Mouse (Mus musculus) lung, embryonic 16.5 days (tissue): Measurements from ENCODE around the gene Hexa. TPM values are rescaled to one million over a fixed set of nuclear protein-coding genes. Genes with fewer than 3 reads are reported as not detected.

Source experiments
- ATAC-seq: fragments of 200-750 bp; cut with Nextera tagmentation; 2 replicates; pipeline ENCODE4 v1.8.0; 2017; ENCODE audit warnings: low read depth, mild to moderate bottlenecking, moderate library complexity
- H3K27ac ChIP-seq: fragments of 300-500 bp; sonication (generic); 2 replicates; pipeline ENCODE4 v1.5.1; 2014; ENCODE audit warnings: mild to moderate bottlenecking, control low read depth, low read length
- H3K27me3 ChIP-seq: fragments of 300-500 bp; sonication (generic); 2 replicates; pipeline ENCODE4 v1.6.1; 2014; ENCODE audit warnings: low read depth, low read length, mixed read lengths; ENCODE audit not compliant: control insufficient read depth, insufficient read depth
- H3K36me3 ChIP-seq: fragments of 300-500 bp; sonication (generic); 2 replicates; pipeline ENCODE4 v1.6.1; 2014; ENCODE audit warnings: low read length; ENCODE audit not compliant: control insufficient read depth, insufficient read depth
- H3K4me1 ChIP-seq: fragments of 300-500 bp; sonication (generic); replicated peaks from 2 replicates; pipeline ENCODE4 v1.6.1; 2014; ENCODE audit warnings: low read length, mixed read lengths; ENCODE audit not compliant: control insufficient read depth, insufficient read depth
- H3K4me2 ChIP-seq: fragments of 300-500 bp; sonication (generic); 2 replicates; pipeline ENCODE4 v1.6.1; 2014; ENCODE audit warnings: low read depth, low read length, control low read depth
- H3K4me3 ChIP-seq: fragments of 300-500 bp; sonication (generic); 2 replicates; pipeline ENCODE4 v1.5.1; 2014; ENCODE audit warnings: mild to moderate bottlenecking, low read length, control low read depth
- H3K9ac ChIP-seq: fragments of 300-500 bp; sonication (generic); 2 replicates; pipeline ENCODE4 v1.6.1; 2014; ENCODE audit warnings: low read length, control low read depth
- H3K9me3 ChIP-seq: fragments of 300-500 bp; sonication (generic); 2 replicates; pipeline ENCODE4 v1.6.1; 2016; ENCODE audit warnings: low read length; ENCODE audit not compliant: control insufficient read depth
- WGBS: fragments of 180-500 bp; shearing (Covaris S2); extraction: QIAGEN DNeasy Blood & Tissue Kit; methylation state at CpG from one replicate; pipeline ENCODE4 v1.1.7; 2014; 5-methylcytosine and 5-hydroxymethylcytosine counted together
- polyA plus RNA-seq: library from polyadenylated mRNA; unstranded; fragments of >200 nt; fragmentation: Nextera tagmentation; extraction: Ambion mirVana; gene quantifications from 2 replicates; pipeline ENCODE4 v1.2.1, GENCODE M21; 2015

Hexa gene
- polyA plus RNA-seq, 1 experiment from 2014 or later, result 69.3 TPM

DNA sequence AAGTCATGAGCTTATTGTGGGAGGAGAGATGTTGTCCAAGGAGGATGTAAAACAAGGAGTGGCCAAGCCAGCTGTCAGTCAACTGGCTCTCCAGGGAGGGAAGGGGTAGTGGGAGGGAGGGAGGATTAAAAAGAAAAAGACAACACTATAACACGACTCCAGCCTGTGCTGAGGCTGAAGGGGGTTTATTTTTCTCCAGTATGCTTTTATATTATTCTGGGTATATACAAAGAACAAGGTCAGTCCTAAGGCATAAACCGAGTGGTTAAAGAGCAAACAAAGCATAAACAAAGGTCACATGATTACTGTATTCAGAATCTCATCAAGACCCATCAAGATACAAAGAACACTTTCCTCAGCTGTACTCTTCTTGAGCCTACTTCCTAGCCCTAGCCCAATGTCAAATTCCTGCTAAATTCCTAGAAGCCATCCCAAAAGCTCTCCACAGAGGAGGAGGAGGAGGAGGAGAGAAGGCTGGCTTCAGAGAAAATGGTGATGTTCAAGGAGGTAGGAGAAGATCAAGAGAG, 9.7 kb downstream of the Hexa start:
- ATAC-seq, result no peak
- no peak overlapping the region for H3K4me3 ChIP-seq
- WGBS, result 70% methylated on average over 2 of the region's 2 CpGs
- H3K27me3 ChIP-seq, result no peaks in the 10 kb centered on the region
- no peak overlapping the region for H3K4me2 ChIP-seq
- no peaks in the 10 kb centered on the region for H3K4me1 ChIP-seq
- H3K36me3 ChIP-seq, result no peaks in the 10 kb centered on the region
- no peak overlapping the region for H3K9ac ChIP-seq
- no peak overlapping the region for H3K27ac ChIP-seq
- H3K9me3 ChIP-seq, result no peaks in the 10 kb centered on the region

DNA sequence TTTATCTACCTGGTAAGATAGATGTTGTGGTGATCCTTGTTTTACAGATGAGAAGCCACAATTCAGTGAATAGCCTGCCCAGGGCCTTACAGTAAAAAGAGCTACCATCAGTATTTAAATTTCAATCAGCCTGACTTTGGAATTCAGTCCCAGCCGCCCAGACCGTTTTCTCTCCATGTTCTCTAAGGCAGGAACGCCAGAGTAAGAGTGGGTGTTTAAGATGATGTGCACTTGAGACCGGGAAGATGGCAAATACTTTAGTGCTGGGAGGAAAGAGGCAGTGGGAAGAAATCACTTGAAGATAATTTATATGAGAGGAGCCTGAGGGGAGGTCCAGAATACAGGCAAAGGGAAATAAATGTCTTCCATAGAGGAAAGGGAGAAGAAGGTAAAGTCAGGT, 10.7 kb downstream of the Hexa start:
- WGBS, result 68% methylated on average over 4 of the region's 4 CpGs
- Histone ChIP-seq H3K4me1 (no peaks in the 10 kb centered on the region), H3K27me3 (no peaks in the 10 kb centered on the region)

GRCm38 (mm10) chr9:59551017-59551416, 11.7 kb downstream of the Hexa start:
- Histone ChIP-seq H3K9ac (no peak overlapping the region), H3K4me1 (no peaks in the 10 kb centered on the region), H3K4me2 (no peak overlapping the region), H3K36me3 (no peaks in the 10 kb centered on the region), H3K9me3 (no peaks in the 10 kb centered on the region), H3K27me3 (no peaks in the 10 kb centered on the region), H3K4me3 (no peak overlapping the region), H3K27ac (no peak overlapping the region)
- no peak for ATAC-seq
- WGBS, result 66% methylated on average over 5 of the region's 5 CpGs

More for the DNA sequence above, 10.7 kb downstream of the Hexa start:
- ATAC-seq, result no peak
- H3K9ac ChIP-seq, result no peak overlapping the region
- no peaks in the 10 kb centered on the region for H3K9me3 ChIP-seq
- no peak overlapping the region for H3K27ac ChIP-seq
- H3K4me3 ChIP-seq, result no peak overlapping the region
- no peaks in the 10 kb centered on the region for H3K36me3 ChIP-seq
- no peak overlapping the region for H3K4me2 ChIP-seq

GRCm38 (mm10) chr9:59551620-59552031, 12.3 kb downstream of the Hexa start:
- WGBS, result 56% methylated on average over 3 of the region's 3 CpGs
- Histone ChIP-seq H3K36me3 (no peaks in the 10 kb centered on the region), H3K9ac (no peak overlapping the region), H3K27ac (peak overlapping the region; percentile 5), H3K4me1 (no peaks in the 10 kb centered on the region), H3K4me2 (no peak overlapping the region), H3K4me3 (no peak overlapping the region), H3K27me3 (no peaks in the 10 kb centered on the region), H3K9me3 (no peaks in the 10 kb centered on the region)
- ATAC-seq, result 0 out of 2 replicates have a peak, but pooled peaks have one; percentile 12

DNA sequence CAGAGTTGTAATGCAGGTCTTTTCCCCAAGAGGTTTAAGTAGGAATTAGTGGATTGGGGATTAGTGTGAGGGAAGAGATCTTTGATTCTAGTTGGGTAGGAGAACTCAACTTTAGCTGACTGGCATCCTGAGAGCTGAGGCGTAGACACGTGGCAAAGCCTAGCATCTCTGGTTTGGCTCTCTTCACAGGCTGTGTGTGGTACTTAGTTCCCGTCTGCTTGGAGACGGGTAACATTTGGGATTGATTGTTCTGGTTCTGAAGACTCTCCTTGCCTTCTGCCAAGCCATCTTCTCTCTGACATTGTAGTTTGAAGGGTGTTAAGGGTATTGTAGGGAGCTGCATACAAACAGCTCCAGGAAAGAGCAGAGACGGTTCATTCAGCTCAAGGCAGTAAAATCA, 13.3 kb downstream of the Hexa start:
- WGBS, result 83% methylated on average over 5 of the region's 5 CpGs
- H3K36me3 ChIP-seq, result no peaks in the 10 kb centered on the region
- H3K4me1 ChIP-seq, result no peaks in the 10 kb centered on the region
- no peak for ATAC-seq
- no peak overlapping the region for H3K4me3 ChIP-seq
- no peaks in the 10 kb centered on the region for H3K9me3 ChIP-seq
- no peaks in the 10 kb centered on the region for H3K27me3 ChIP-seq
- no peak overlapping the region for H3K27ac ChIP-seq
- no peak overlapping the region for H3K9ac ChIP-seq
- H3K4me2 ChIP-seq, result no peak overlapping the region

- Histone ChIP-seq H3K9ac (no peak overlapping the region), H3K4me2 (no peak overlapping the region), H3K27ac (no peak overlapping the region), H3K9me3 (no peaks in the 10 kb centered on the region), H3K27me3 (no peaks in the 10 kb centered on the region), H3K4me3 (no peak overlapping the region), H3K4me1 (no peaks in the 10 kb centered on the region), H3K36me3 (peaks cover under 1% of the 10 kb centered on the region)
- no peak for ATAC-seq
- 60% methylated on average over 4 of the region's 4 CpGs for WGBS
These were observed 14.4 kb downstream of the Hexa start for GRCm38 (mm10) chr9:59553719-59554118.

- ATAC-seq, result peak; percentile 45; the same call in 1 of the 2 replicates
- no peaks in the 10 kb centered on the region for H3K27me3 ChIP-seq
- H3K9me3 ChIP-seq, result no peaks in the 10 kb centered on the region
- H3K36me3 ChIP-seq, result peaks cover 12% of the 10 kb centered on the region
- H3K27ac ChIP-seq, result no peak overlapping the region
- H3K4me3 ChIP-seq, result no peak overlapping the region
- H3K4me2 ChIP-seq, result no peak overlapping the region
- H3K9ac ChIP-seq, result no peak overlapping the region
- 20% methylated on average over 4 of the region's 4 CpGs for WGBS
- no peaks in the 10 kb centered on the region for H3K4me1 ChIP-seq
These were observed 26.3 kb downstream of the Hexa start for GRCm38 (mm10) chr9:59565600-59565999.

DNA sequence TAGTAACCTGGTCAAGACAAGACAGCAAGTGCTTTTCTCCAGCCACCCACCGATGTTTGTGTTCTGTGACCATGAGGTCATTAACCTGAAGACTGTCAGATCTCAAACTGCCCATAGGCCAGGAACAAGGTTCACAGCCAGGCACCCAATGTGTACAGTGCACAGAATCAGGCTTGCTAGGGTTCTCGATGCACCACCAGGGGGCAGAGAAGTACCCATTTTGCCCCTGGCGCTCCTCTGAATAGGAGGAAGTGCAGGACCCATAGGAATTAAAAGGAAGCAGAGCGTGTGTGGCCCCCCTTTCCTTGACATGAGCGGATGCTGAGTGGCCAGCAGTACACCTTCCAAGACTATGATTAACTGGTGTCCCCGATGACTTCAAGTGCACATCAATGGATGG, 27.8 kb downstream of the Hexa start:
- Histone ChIP-seq H3K9me3 (no peaks in the 10 kb centered on the region), H3K4me2 (no peak overlapping the region), H3K4me3 (no peak overlapping the region), H3K36me3 (peaks cover 9% of the 10 kb centered on the region), H3K4me1 (no peaks in the 10 kb centered on the region), H3K27me3 (no peaks in the 10 kb centered on the region), H3K27ac (no peak overlapping the region), H3K9ac (no peak overlapping the region)
- 19% methylated on average over 6 of the region's 6 CpGs for WGBS
- ATAC-seq, result peak; percentile 76

DNA sequence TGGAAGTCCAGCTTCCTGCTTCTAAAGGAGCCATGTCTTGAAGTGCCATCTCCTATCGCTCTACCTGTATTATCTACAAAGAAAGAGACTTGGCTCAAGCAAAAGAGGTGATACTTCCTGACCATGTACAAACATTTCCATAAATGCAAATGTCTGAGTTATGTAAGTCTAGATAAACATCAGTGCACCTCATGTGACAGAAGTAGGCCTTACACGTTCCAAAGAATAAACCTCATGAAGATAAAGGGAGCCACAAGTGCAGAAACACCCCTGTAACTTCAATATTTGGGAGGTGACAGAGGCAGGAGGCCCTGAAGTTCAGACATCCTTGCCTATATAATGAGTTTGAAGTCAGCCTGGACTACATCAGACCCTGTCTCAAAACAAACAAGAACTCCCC, 32.5 kb downstream of the Hexa start:
- Histone ChIP-seq H3K36me3 (no peaks in the 10 kb centered on the region), H3K9me3 (no peaks in the 10 kb centered on the region), H3K4me3 (no peak overlapping the region), H3K9ac (no peak overlapping the region), H3K27me3 (no peaks in the 10 kb centered on the region), H3K4me2 (no peak overlapping the region), H3K27ac (no peak overlapping the region), H3K4me1 (no peaks in the 10 kb centered on the region)
- WGBS, result 59% methylated on average over 2 of the region's 2 CpGs
- ATAC-seq, result no peak

GRCm38 (mm10) chr9:59577401-59577800, 38.1 kb downstream of the Hexa start:
- Histone ChIP-seq H3K36me3 (no peaks in the 10 kb centered on the region), H3K4me2 (peak overlapping the region; percentile 53), H3K9me3 (no peaks in the 10 kb centered on the region), H3K27ac (no peak overlapping the region), H3K4me1 (peaks cover 9% of the 10 kb centered on the region), H3K4me3 (peak overlapping the region; percentile 54), H3K9ac (no peak overlapping the region), H3K27me3 (peaks cover 3% of the 10 kb centered on the region; the same call in 1 of the 2 replicates)
- no peak for ATAC-seq
- 12% methylated on average over 13 of the region's 13 CpGs for WGBS
